Mouse (Mus musculus) adrenal gland, postnatal 25 days (tissue): ENCODE data around the gene Zbtb38. TPM values are rescaled to one million over a fixed set of nuclear protein-coding genes. Genes with fewer than 3 reads are reported as not detected.

Source experiments
- DNase-seq: peaks from one replicate; pipeline ENCODE4 v3.0.0; 2021; ENCODE audit warnings: mixed read lengths
- long read RNA-seq: library from polyadenylated mRNA; stranded (forward); transcript quantifications from one replicate; pipeline ENCODE4 v2.0.0, GENCODE M21; 2021
- total RNA-seq: library from RNA; stranded (reverse); gene quantifications from 2 replicates; pipeline ENCODE4 v1.2.3, GENCODE M21; 2021

The Zbtb38 gene
- 56.5 and 65.6 TPM in 2 replicates for total RNA-seq
- long read RNA-seq, partial matches to known transcripts, result 2 of 14 reads
- long read RNA-seq, other reads (novel, unspliced or antisense), result 7 of 14 reads

DNA sequence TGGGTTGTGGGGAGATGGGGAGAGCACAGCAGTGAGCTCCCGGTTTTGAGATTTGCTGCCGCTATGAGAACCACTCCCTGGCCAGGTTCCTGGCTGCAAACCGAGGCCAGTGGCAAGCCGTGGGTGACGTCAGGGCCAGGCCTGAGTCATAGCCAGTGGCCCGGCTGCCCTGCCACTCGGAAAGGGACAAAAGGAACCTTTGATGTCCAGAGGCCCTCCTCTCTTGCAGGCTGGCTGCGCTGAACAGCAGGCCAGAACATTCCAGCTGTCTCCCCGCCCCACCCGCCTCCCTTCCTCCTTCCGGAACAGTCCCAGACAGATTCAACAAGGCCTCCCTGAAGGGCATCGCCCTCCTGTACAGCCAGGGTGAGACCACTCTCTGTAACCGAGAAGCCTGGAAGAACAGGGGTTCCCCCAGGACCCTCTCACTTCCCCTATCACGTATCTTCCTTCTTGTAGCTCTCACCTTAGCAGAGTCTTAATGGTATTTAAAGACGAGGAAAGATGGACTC is at the start of gene Zbtb38:
TSS of gene Zbtb38 (minus strand) at position 229 of the 512 bp plus-strand sequence.
- peak; percentile 94 for DNase-seq

DNA sequence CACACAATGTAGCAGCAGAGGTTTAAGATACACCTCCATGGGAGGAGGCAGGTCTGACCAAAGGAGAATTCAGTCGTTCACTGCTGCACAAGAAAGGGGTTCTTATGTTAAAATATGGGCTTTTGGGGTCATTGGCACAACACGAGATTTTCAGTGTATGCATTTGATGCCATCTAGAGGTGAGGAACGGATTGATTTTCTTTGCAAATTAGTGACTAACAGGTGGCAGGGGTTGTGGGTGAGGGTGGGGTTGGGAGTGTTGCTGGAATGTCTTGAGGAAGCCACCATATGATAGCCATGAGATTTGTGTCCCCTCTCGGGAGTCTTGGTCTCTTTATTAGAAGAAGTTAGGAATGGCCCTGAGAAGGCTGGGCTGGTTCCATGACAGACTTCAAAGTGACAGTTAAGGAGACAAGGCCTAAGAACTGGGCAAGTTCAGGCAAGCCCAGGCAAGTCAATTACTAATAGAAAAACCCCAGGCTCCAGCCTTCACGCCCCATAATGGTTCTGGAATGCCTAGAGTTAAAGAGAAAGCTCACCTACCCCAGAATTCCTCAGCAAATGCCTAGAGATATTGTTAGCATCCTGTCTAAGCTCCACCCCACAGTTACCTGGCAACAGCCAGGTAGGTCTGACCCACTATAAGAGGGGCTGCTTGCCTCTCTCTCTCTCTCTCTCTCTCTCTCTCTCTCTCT is 47.6 kb upstream of the Zbtb38 start:
- DNase-seq, result no peak

DNA sequence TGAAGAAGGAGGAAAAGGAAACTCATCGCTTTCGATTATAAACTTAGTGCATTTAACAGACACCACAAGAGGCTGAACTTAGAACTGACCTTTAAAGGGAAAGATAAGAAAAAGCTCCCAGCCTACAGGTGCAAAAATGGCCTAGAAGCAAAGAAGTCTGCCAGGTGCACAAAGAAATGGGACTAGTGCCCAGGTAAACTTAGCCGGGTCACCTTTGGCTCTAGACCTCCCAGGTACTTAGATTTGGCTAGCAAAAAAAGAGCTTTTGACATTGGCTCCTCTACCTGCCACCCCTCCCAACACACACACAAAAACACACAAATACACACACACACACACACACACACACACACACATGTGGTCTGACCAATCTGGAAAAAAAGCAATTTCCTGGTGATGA is 44.7 kb upstream of the Zbtb38 start:
- no peak for DNase-seq

DNA sequence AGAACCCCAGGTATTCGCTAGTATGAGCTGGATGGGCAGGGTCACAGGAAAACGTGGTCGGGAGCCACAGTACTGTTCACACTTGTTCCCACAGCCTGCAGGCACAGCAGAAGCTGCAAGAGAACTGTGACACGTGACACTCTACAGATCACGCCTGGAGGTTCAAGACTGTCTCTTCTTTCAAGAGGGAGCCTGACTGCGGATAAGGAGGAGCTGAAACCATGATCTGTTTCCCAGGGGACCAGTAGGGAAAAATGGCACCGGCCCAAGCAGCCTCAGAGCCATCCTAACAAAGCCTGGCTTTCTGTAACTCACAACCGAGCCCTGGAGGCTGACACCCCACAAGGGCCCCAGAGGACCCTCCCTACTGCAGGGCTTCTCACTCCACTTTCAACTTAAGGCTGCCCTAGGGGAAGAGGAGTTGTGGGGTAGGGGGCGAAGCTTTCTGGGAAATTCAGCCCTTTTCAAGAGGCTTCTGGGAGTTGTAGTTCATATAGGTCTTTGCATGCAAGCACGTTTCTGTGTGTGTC is 42.8 kb upstream of the Zbtb38 start:
- DNase-seq, result peak; percentile 15

DNA sequence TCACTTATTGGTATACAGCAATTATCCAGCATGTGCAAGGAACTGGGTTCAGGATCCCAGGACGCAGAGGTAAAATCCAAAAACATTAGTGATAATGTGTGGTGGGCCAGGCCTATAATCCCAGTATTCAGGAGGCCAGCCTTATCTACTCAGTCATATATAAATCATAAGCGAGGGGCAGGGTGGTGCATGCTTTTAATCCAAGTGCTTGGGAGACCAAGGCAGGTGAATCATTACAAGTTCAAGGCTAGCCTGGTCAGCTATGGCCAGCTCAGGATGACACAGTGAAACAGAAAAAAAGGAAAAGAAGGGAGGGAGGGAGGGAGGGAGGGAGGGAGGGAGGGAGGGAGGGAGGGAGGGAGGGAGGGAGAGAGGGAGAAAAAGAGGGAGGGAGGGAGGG is 42.0 kb upstream of the Zbtb38 start:
- no peak for DNase-seq

DNA sequence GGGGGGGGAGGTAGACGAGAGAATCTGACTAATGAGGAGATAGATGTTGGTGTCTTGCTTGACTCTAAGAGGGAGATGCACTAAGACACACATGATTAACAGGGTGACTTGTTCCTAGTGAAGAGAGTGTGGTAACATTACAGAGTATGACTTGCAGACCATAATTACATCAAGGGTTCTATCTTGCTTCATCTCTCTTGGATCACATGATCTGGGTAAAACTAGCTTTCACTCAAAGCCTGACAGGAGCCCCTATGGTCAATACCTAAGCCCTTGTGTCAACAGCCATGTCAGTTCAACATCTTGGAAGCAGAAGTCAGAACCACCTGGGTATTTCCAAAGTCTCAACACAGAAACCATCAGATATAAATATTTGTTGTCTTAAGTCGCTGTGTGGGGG is 39.9 kb upstream of the Zbtb38 start:
- DNase-seq, result no peak

DNA sequence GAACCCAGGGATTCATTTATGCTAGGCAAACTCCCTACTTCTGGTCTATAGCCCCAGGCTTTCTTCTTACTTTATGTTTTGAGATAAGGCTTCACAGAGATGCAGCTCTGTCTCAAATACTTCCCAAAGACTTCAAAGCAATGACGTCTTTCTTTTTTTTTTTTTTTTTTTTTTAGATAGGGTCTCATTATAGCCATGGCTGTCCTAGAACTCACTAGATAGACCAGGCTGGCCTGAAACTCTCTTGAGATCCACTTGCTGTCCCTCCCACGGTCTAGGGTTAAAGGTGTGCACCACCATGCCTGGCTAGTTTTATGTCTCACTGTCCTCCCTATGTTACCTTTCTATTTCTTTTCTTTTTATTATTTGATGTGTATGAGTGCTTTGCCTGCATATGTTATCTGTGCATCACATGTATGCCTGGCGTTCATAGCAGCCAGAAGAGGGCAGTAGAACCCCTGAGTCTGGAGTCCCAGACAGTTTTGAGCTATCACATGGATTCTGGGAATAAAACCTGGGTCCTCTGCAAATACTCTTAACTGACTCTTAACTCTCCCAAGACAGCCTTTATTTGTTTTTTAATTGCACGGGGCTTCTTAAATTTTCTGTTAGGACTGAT is 37.9 kb upstream of the Zbtb38 start:
- DNase-seq, result no peak

DNA sequence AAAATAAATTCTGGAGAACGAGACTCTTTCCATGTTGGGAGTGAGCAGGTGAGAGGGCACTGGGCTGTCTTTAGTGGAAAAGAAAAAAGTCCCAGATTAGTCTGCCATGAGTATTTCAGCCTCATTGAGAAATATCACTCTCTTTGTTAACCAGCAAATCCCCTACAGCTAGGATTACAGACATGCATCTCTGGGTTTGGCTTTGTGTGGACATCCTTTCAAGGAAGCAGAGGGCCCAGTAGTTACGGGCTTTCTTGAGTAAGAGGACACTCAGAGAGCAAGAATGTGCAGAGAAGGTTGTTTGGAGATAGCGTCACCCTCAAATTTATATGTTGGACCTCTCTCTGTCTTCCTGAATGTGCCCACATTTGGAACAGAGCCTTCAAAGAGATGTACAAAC is 37.3 kb upstream of the Zbtb38 start:
- no peak for DNase-seq

DNA sequence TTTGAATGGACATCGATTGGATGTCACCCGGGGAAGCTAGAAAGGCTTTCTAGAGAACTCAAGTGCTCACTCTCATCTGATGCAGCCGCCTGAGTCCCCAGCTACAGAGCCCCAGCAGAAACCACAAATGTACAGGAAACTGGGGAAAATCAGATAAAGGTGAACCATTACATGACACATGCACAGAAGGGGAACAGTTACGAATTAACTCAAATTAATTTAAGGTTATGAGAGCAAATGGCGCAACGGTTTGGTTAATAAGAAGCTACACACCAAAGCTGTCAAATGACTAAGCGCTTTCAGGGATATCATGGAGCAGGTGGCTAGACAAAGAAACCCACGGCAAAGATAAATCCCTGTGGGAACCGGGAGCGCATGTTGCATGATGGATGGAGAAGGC is 35.2 kb upstream of the Zbtb38 start:
- no peak for DNase-seq

DNA sequence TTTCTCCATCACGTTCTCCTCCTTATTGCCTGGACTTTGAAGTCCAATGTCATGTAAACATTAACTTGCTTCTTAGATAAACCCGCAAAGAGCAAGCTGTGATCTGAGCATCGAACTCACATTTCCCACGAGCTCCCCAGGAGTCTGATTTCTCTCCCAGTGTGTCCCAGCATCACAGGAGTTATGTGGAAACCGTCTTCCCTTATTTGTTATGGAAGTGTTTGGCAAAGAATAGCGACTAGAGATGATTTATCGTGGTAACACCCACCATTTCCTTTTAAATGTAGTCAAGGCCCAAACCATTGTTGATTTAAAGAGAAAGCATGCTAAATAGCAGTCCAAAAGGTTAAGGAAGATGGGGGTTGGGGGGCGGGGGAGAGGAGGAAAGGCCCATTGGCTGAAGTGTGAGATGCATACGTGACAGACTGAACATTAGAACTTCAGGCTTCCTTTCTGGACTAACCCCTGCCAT is 33.3 kb upstream of the Zbtb38 start:
- no peak for DNase-seq

DNA sequence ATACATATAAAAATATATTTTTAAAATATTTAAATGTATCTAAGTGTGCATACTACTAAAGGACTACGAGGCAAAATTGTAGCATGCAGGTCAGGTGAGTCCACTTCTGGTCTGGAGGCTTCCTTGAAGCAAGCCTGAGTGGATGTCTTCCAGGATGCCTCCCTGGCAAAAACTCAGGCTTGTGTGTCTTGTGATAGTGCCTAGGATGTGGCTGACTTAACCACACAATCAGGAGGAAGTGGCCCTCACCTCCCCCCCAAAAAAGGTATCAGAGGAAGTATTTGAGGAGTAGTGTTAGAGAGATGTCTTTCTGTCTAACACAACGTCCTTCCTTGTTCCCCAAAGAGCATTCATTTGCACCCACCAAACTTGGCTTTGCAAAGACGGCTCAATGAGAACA is 32.6 kb upstream of the Zbtb38 start:
- DNase-seq, result no peak

DNA sequence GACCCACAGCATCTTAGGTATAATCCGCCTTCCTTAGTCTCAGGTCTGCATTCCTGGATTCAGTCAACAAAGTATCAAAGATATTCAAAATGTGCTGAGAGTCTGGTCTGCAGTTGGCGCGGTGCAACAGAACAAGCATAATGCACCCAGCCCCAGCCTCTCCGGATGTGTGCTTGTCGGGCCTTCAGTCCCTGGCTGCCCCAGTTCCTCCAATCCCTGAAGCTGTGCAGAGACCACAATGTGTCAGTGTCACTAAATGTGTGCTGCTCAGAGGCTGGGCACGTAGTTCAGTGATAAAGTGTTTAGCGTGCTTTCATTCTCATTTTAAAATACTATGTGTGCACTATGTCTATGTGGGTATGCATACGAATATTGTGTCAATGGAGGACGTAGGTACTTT is 31.0 kb upstream of the Zbtb38 start:
- DNase-seq, result no peak

DNA sequence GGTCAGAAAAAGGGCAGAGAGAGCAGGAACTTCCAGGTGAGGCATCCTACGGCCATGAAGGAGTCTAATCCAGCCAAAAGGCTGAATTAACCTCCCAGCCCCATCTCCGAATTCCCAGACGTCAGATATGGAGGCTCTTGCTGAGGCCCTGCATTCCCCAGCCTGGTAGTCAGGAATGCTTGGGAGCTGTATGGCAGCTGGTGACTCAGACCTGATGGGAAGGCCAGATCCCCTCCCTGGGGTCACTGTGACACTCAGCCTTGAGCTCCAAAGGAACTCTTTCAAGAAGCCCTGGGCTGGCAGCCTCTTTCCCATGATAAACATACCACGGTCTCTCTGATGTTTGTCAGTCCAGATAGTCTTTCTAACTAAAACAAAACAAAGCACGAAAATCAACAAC is 30.6 kb upstream of the Zbtb38 start:
- peak; percentile 49 for DNase-seq

DNA sequence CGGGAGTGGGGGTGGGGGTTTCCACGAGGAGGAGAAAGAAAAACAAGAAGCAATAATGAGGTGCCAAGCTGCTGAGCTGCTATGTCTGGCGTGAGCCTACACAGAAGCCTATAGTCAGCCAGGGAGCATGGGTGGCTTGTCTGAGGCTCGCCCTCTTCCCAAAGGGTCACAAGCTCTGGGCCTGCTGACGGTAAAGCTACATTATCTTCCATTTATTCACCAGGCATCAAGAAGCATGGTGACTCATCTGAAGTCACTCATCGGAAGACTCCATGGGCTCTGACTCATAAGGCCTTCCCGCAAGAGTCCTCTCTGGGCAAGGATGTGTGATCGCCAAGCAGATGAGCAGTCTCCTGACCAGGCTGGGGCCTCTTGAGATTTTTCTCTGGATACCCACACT is 29.4 kb upstream of the Zbtb38 start:
- DNase-seq, result no peak

DNA sequence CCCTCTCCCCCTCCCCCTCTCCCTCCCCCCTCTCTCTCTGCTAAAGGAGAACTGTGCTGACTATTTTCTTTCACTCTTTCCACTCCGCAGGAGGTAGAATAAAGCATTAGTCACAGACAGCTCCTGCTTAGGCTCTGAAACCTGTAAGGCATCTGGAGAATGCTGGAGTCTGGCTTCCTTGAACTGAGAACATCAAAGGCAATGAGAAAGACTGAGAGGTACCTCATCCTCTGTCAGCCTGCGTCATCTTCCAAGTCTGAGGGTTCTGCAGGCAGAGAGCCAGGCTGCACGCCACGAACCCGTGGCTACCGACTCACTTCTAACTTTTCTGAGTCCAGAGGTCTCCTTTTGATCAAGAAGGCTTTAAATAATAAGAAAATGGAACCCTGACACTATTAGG is 20.5 kb upstream of the Zbtb38 start:
- peak; percentile 63 for DNase-seq

DNA sequence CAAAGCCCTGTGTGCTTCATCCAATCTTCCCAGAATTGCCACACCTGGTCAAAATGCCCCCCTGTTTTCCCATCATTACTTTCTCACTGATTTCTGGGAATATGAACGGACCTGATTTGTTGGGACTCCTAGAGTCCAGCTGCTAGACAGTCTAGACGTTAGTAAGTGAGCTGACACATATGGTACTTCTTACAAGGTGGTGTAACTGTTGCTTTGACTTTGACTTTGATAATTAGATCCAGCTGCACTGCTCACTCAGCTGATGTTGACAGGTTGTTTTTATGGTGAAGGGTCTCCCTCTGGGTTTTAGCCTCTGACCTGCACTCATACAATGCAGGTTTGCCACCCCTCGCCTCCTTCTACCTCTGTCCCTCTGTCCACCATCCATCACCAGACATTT is 17.8 kb upstream of the Zbtb38 start:
- no peak for DNase-seq

DNA sequence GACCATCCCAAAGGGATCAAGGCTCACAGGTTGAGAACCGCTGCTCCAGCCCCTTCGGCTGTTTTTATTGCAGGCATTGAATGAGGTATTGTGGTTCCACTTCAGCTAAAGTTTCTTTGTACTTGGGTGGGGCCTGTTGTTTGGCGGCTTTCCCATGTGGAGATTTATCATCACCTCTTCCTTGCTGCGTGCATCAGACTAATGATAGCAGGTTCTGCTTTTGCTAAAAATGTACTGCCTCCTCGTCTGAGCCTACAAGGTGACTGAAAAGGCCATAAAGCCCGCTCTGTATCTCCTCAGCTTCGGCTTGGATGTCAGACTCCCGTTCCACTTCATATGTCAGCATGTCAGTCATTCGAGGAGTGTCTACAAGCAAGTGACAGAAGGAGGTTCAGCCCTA is 17.0 kb upstream of the Zbtb38 start:
- no peak for DNase-seq

DNA sequence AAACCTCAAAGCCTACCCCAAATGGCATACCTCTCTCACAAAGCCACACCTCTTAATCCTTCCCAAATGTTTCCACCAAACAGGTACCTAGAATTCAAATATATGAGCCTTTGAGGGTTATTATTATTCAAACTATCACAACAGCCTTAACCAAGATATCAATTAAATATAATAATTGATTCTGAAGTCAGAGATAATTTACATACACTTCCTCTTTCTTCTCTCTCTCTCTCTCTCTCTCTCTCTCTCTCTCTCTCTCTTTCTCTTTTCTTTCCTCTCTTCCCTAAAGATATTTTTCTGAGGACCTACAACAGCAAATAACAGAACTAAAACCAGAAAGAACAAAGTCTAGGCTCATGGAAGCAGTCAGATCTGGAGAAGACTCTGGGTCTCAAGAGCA is 15.2 kb upstream of the Zbtb38 start:
- no peak for DNase-seq

DNA sequence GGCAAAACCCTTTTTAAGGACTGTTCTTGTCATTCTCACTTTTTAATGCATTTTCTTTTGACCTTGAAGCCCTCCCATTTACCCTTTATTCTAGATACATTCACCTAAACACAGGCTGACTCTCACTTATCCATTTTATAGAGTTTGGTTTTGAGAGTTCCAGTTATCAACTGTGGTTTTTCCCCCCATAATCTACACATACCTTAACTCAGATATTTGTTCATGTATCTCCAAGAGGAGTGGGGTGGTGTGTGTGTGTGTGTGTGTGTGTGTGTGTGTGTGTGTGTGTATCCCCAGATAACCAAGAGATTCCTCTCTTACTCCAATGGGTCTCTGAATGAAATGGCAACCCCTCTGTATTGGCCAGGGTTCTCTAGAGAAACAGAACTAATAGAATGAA is 13.4 kb upstream of the Zbtb38 start:
- DNase-seq, result no peak

DNA sequence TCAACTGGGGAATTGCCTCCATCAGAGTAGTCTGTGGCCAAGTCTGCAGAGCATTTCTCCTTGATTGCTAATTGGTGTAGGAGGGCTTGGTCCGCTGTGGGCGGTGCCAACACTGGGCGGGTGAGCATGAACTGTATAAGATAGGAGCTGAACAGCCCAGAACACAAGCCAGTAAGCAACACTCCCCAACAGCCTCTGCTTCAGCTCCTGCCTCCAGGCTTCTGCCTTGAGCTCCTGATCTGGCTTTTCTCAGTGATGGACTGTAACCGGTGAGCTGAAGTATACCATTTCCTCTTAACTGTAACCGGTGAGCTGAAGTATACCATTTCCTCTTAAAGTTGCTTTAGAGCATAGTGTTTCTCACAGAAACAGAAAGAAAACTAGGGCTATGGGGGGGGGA is 12.8 kb upstream of the Zbtb38 start:
- DNase-seq, result no peak

DNA sequence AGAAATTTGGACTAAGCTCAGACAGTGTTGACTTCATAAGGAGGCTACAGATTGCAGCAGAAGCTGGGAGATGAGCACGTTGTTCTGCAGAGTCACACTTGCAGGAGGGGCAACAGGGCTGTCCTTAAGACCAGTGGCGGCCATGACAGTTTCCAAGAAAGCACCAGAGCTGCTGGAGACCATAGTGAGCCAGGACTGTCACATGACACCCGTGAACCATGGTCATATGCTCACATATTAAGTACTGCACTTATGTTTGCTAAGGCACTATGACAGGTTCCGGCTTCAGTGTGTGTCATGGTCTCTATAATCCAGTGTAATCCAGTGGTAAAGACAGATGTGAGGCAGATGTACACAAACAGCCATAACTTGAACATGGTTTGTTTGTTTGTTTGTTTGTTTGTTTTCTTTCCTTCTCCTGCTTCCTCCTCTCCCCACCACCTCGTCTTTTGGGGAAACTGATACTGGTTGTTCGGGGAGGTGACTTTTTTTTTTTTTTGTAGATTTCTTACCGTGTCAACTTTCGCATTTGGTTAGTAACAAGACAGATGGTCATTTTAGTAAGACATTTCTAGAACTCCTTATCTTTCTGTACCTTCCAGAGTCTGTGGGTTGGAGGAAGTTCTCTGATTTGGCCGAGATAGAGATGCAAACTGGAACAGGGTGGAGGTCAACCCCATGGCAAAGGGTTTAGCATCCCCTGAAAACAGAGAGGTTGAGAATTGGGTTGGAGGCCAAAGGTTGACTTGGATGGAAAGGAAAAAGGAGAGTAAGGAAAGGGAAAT is 11.4 kb upstream of the Zbtb38 start:
- no peak for DNase-seq

DNA sequence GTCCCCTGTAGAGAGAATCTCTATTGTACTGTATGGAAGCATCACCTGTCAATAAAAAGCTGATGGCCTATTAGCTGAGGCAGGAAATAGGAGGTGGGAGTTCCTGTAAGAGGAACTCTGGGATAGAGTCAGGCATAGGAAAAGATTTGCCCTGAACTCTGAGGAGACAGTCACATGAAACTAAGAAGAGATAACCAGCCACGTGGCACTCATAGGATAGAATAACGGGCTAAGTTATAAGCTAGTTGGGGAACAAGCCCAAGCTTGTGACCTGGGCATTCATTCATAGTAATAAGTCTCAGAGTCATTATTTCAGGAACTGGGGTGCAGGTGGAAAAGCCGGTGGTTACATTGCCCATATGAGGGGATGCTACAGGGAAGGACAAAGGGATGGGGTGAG is 10.4 kb upstream of the Zbtb38 start:
- no peak for DNase-seq
